Mouse (Mus musculus): ENCODE results near the gene Kin. TPM values are rescaled to one million over a fixed set of nuclear protein-coding genes. Genes with fewer than 3 reads are reported as not detected.

The Kin gene
- total and polyA plus RNA-seq, 3 experiments: 5.4 to 44.7 (median 25.5) TPM

DNA sequence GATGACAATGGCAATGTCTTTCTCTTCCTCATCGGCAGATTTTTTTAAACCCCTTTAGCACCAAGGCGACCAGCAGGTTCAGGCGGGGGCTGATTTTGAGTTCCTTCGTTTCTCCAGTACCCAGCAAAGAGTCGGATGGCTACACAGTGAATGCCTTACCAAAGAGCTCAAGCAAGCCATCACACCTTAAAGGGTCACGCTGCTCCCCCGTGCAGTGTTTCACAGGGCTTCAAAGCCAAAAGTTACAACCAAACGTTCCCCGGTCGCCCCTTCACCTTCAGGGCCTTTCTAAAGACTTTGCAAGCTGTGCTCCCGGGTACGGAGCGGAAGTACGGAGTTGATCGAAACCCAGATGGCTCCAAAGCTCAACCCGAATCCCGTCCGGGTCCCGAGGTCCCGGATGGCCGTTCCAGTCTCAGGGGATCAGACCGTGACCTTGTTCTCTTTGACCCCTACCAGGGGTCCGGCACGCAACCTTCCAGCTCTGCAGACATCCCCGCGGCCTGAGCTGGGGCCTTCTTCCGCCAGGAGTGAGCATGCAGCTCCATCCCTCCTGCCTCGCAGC is 566 bp upstream of the Kin start:
- TF ChIP-seq GATA1 (IDR thresholded peaks at IDR 0.05; ENCODE audit: borderline replicate concordance, low read length) (no peak), POLR2AphosphoS5 (IDR thresholded peaks at IDR 0.05; ENCODE audit: insufficient replicate concordance, low read depth, low read length) (no peak), GATA2 (IDR thresholded peaks at IDR 0.05; ENCODE audit: borderline replicate concordance, low read depth, low read length) (no peak), CTCF (IDR thresholded peaks at IDR 0.05; ENCODE audit: low read depth, low read length) (no peak), TAL1 (conservative IDR thresholded peaks at IDR 0.05; ENCODE audit: low read depth, low read length) (no peak)
- Histone ChIP-seq H3K4me1 (ENCODE audit: insufficient read depth, low read depth, low read length) (peaks cover 57% of the 10 kb centered on the region), H3K27me3 (ENCODE audit: insufficient read depth, low read length) (no peaks in the 10 kb centered on the region), H3K4me3 (ENCODE audit: low read depth, low read length) (peak overlapping the region; percentile 99), H3K36me3 (replicated peaks) (peaks cover 61% of the 10 kb centered on the region), H3K9me3 (replicated peaks) (no peaks in the 10 kb centered on the region)
- DNase-seq (ENCODE audit: low spot score) (peak; percentile 39), ATAC-seq (ENCODE audit: extremely low read depth, insufficient number of reproducible peaks, low FRiP score, poor library complexity, severe bottlenecking) (no peak)

DNA sequence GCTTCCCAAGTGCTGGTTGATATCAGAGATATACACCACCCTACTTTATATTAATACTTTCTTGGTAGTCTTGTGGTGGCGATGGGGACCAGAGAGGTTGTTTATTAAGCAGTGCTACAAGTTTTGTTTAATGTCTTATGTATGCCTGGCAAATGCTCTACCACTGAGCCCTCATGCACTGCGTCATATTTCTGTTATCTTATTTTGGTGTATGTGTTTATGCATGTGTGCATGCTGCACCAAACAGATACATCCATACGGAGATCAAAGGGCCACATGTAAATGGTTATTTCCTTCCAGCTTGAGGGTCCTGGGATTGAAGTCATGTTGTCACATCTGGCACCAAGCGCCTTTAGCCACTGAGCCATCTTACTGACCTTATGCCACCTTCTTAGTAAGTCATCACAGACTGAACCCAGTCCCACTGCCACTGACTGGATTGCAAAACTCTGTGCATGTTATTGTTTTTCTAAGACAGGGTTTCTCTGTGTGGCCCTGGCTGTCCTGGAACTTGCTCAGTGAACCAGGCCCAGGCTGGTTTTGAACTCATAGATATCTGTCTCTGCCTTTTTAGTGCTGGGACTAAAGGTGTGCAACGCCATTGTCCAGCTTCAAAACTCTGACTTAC is 1.2 kb downstream of the Kin start:
- DNase-seq (ENCODE audit: low spot score) (no peak), ATAC-seq (ENCODE audit: extremely low read depth, insufficient number of reproducible peaks, low FRiP score, poor library complexity, severe bottlenecking) (no peak)
- Histone ChIP-seq H3K27me3 (ENCODE audit: insufficient read depth, low read length) (no peaks in the 10 kb centered on the region), H3K9me3 (replicated peaks) (no peaks in the 10 kb centered on the region), H3K36me3 (replicated peaks) (peaks cover 62% of the 10 kb centered on the region), H3K4me3 (ENCODE audit: low read depth, low read length) (peak overlapping the region; percentile 99; the same call in 1 of the 2 replicates), H3K4me1 (ENCODE audit: insufficient read depth, low read depth, low read length) (peaks cover 47% of the 10 kb centered on the region)
- TF ChIP-seq GATA2 (IDR thresholded peaks at IDR 0.05; ENCODE audit: borderline replicate concordance, low read depth, low read length): no peak
- TF ChIP-seq GATA1 (IDR thresholded peaks at IDR 0.05; ENCODE audit: borderline replicate concordance, low read length): no peak
- TF ChIP-seq TAL1 (conservative IDR thresholded peaks at IDR 0.05; ENCODE audit: low read depth, low read length): no peak
- no peak for TF ChIP-seq CTCF (IDR thresholded peaks at IDR 0.05; ENCODE audit: low read depth, low read length)
- TF ChIP-seq POLR2AphosphoS5 (IDR thresholded peaks at IDR 0.05; ENCODE audit: insufficient replicate concordance, low read depth, low read length): no peak

DNA sequence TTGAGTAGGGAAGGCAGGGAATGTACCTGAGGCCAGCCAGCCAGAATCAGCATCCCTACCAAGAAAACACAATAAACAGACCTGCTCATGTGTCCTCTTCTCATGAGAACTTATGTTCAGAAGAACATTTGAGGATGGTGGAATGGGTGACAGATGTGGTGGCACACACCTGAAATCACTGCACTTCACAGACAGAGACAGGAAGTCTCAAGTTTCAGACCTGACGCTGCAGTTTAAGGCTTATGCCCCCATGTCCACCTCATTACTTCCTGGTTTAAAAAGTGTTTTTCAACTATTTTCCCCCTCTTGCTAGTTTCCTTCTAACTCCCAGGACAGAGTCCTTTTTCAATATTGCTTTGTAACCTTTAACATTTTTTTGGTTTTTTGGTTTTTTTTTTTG is 2.3 kb downstream of the Kin start:
- no peak for DNase-seq (ENCODE audit: low spot score)
- Histone ChIP-seq H3K9me3 (replicated peaks) (no peaks in the 10 kb centered on the region), H3K27me3 (ENCODE audit: insufficient read depth, low read length) (no peaks in the 10 kb centered on the region), H3K4me3 (ENCODE audit: low read depth, low read length) (no peak overlapping the region), H3K36me3 (replicated peaks) (peaks cover 67% of the 10 kb centered on the region), H3K4me1 (ENCODE audit: insufficient read depth, low read depth, low read length) (peaks cover 43% of the 10 kb centered on the region)
- TF ChIP-seq GATA2 (IDR thresholded peaks at IDR 0.05; ENCODE audit: borderline replicate concordance, low read depth, low read length): no peak
- TF ChIP-seq POLR2AphosphoS5 (IDR thresholded peaks at IDR 0.05; ENCODE audit: insufficient replicate concordance, low read depth, low read length): no peak
- no peak for TF ChIP-seq GATA1 (IDR thresholded peaks at IDR 0.05; ENCODE audit: borderline replicate concordance, low read length)
- no peak for TF ChIP-seq CTCF (IDR thresholded peaks at IDR 0.05; ENCODE audit: low read depth, low read length)
- no peak for TF ChIP-seq TAL1 (conservative IDR thresholded peaks at IDR 0.05; ENCODE audit: low read depth, low read length)
- ATAC-seq (ENCODE audit: extremely low read depth, insufficient number of reproducible peaks, low FRiP score, poor library complexity, severe bottlenecking): no peak

GRCm38 (mm10) chr2:10087256-10087850 is 7.0 kb downstream of the Kin start:
- Histone ChIP-seq H3K9me3 (replicated peaks) (no peaks in the 10 kb centered on the region), H3K4me3 (ENCODE audit: low read depth, low read length) (no peak overlapping the region), H3K4me1 (ENCODE audit: insufficient read depth, low read depth, low read length) (peaks cover 24% of the 10 kb centered on the region), H3K27me3 (ENCODE audit: insufficient read depth, low read length) (no peaks in the 10 kb centered on the region), H3K36me3 (replicated peaks) (peaks cover 93% of the 10 kb centered on the region)
- no peak for DNase-seq (ENCODE audit: low spot score)
- no peak for TF ChIP-seq GATA1 (IDR thresholded peaks at IDR 0.05; ENCODE audit: borderline replicate concordance, low read length)
- no peak for TF ChIP-seq GATA2 (IDR thresholded peaks at IDR 0.05; ENCODE audit: borderline replicate concordance, low read depth, low read length)
- no peak for TF ChIP-seq TAL1 (conservative IDR thresholded peaks at IDR 0.05; ENCODE audit: low read depth, low read length)
- TF ChIP-seq POLR2AphosphoS5 (IDR thresholded peaks at IDR 0.05; ENCODE audit: insufficient replicate concordance, low read depth, low read length): no peak
- TF ChIP-seq CTCF (IDR thresholded peaks at IDR 0.05; ENCODE audit: low read depth, low read length): no peak
- no peak for ATAC-seq (ENCODE audit: extremely low read depth, insufficient number of reproducible peaks, low FRiP score, poor library complexity, severe bottlenecking)

GRCm38 (mm10) chr2:10094327-10095100 is 14.1 kb downstream of the Kin start:
- Histone ChIP-seq H3K9me3 (replicated peaks) (no peaks in the 10 kb centered on the region), H3K36me3 (replicated peaks) (peaks cover 42% of the 10 kb centered on the region), H3K27me3 (ENCODE audit: insufficient read depth, low read length) (peaks cover 7% of the 10 kb centered on the region), H3K4me1 (ENCODE audit: insufficient read depth, low read depth, low read length) (no peaks in the 10 kb centered on the region), H3K4me3 (ENCODE audit: low read depth, low read length) (no peak overlapping the region)
- DNase-seq (ENCODE audit: low spot score) (no peak), ATAC-seq (ENCODE audit: extremely low read depth, insufficient number of reproducible peaks, low FRiP score, poor library complexity, severe bottlenecking) (no peak)
- TF ChIP-seq TAL1 (conservative IDR thresholded peaks at IDR 0.05; ENCODE audit: low read depth, low read length): no peak
- no peak for TF ChIP-seq GATA2 (IDR thresholded peaks at IDR 0.05; ENCODE audit: borderline replicate concordance, low read depth, low read length)
- TF ChIP-seq CTCF (IDR thresholded peaks at IDR 0.05; ENCODE audit: low read depth, low read length): no peak
- no peak for TF ChIP-seq POLR2AphosphoS5 (IDR thresholded peaks at IDR 0.05; ENCODE audit: insufficient replicate concordance, low read depth, low read length)
- no peak for TF ChIP-seq GATA1 (IDR thresholded peaks at IDR 0.05; ENCODE audit: borderline replicate concordance, low read length)

All from G1E (cell line).